18 mouse cellular contexts compared by ENCODE assay signal in the genomic region with DNA sequence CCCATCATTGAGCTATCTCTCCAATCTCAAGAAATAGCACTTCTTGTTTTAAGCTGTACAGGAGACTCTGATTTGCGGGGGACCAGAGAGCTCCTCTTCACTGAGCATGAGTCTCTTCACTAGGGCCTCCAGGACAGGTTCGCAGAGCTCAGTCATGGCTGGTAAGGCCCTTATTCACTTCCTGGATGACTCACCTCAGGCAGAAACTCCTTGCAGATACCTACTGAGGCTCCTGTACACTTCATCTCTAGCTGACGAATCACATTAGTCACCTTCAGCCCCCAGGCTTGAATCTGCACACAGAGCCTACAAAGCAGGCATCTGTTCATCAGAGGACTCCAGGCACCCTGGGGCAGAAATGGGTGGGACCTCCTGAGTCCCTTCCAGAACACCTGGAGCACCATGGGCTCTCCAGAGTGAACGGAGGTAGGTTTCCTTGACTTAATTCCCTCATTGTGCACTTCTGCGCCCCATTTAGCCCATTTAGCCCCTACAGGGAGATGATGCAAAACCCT.
A peak's percentile ranks its signal among the peaks of the same experiment; 100 is the strongest.
DNase-seq lines count a peak whose midpoint lies in the region; ATAC-seq and TF ChIP-seq lines count a peak whose summit lies in the region.
"Had no signal": no experiment of that assay in that cellular context is flagged by ENCODE, and none has a peak within 500 bp of the region (broad histone marks: within the 10 kb centered on the region; RNA-seq: fewer than 3 reads in every experiment).

No protein-coding gene starts in this region.

- no peak overlapping the region for H3K9ac ChIP-seq in lung, embryonic 14.5 days
- H3K9ac ChIP-seq in embryonic facial prominence, embryonic 15.5 days = no peak overlapping the region
- H3K9ac ChIP-seq in stomach, embryonic 16.5 days (ENCODE audit: low read length) = no peak overlapping the region
- H3K9ac ChIP-seq: limb, embryonic 12.5 days; liver, embryonic 15.5 days; midbrain, embryonic 13.5 days had no signal

- no peak overlapping the region for H3K4me3 ChIP-seq in lung, embryonic 14.5 days (ENCODE audit: low read depth, low read length)
- no peak overlapping the region for H3K4me3 ChIP-seq in embryonic facial prominence, embryonic 15.5 days (replicated peaks)
- no peak overlapping the region for H3K4me3 ChIP-seq in stomach, embryonic 16.5 days (replicated peaks; ENCODE audit: low read length)
- H3K4me3 ChIP-seq: forebrain, embryonic 10.5 days; limb, embryonic 12.5 days; liver, embryonic 15.5 days; midbrain, embryonic 13.5 days; myocyte had no signal

- H3K27me3 ChIP-seq in lung, embryonic 14.5 days (ENCODE audit: insufficient read depth, low read length) = no peaks in the 10 kb centered on the region
- H3K27me3 ChIP-seq in embryonic facial prominence, embryonic 15.5 days = no peaks in the 10 kb centered on the region
- no peaks in the 10 kb centered on the region for H3K27me3 ChIP-seq in stomach, embryonic 16.5 days (ENCODE audit: control insufficient read depth, insufficient read depth, low read length)
- H3K27me3 ChIP-seq: liver, embryonic 15.5 days had no signal

- WGBS in lung, embryonic 14.5 days = 87% methylated on average over 5 of the region's 5 CpGs
- WGBS in embryonic facial prominence, embryonic 15.5 days = 75% methylated on average over 5 of the region's 5 CpGs
- 77% methylated on average over 5 of the region's 5 CpGs for WGBS in stomach, embryonic 16.5 days

- no peak overlapping the region for H3K4me2 ChIP-seq in lung, embryonic 14.5 days
- H3K4me2 ChIP-seq in embryonic facial prominence, embryonic 15.5 days (replicated peaks) = no peak overlapping the region
- no peak overlapping the region for H3K4me2 ChIP-seq in stomach, embryonic 16.5 days (ENCODE audit: low read depth, low read length)
- H3K4me2 ChIP-seq: heart, embryonic 11.5 days; limb, embryonic 12.5 days; liver, embryonic 15.5 days; midbrain, embryonic 13.5 days had no signal

- no peaks in the 10 kb centered on the region for H3K9me3 ChIP-seq in lung, embryonic 14.5 days (ENCODE audit: low read depth, low read length)
- H3K9me3 ChIP-seq in embryonic facial prominence, embryonic 15.5 days (replicated peaks) = no peaks in the 10 kb centered on the region
- H3K9me3 ChIP-seq in stomach, embryonic 16.5 days (replicated peaks; ENCODE audit: control insufficient read depth, low read length) = no peaks in the 10 kb centered on the region
- H3K9me3 ChIP-seq: forebrain, embryonic 10.5 days; limb, embryonic 12.5 days; liver, embryonic 15.5 days; midbrain, embryonic 13.5 days had no signal

- no peak for DNase-seq in lung, embryonic 14.5 days
- no peak for DNase-seq in lung, adult 18-20 months
- no peak for DNase-seq in yolk sac, embryonic 10.5 days (ENCODE audit: low spot score)
- DNase-seq in heart, postnatal 36 days = no peak
- DNase-seq: cerebellum, postnatal 14 days; gastrocnemius, postnatal 10 days; kidney, adult 11 months; kidney, postnatal 36 days; right cerebral cortex, postnatal 14 days had no signal

- peaks cover 11% of the 10 kb centered on the region for H3K4me1 ChIP-seq in lung, embryonic 14.5 days (ENCODE audit: insufficient read depth)
- H3K4me1 ChIP-seq in embryonic facial prominence, embryonic 15.5 days = peaks cover 12% of the 10 kb centered on the region; the same call in 1 of the 2 replicates
- H3K4me1 ChIP-seq in stomach, embryonic 16.5 days (ENCODE audit: control insufficient read depth, insufficient read depth, low read length) = peaks cover 37% of the 10 kb centered on the region
- H3K4me1 ChIP-seq: liver, embryonic 15.5 days had no signal

- intact Hi-C loops in heart, postnatal 36 days (cut with DNase I) = no loop called here

- no peak for ATAC-seq in lung, embryonic 14.5 days (ENCODE audit: insufficient read depth)
- peak; percentile 54 for ATAC-seq in CD4-positive, CD25-positive, alpha-beta regulatory T cell, adult 4 months
- no peak for ATAC-seq in embryonic facial prominence, embryonic 15.5 days (ENCODE audit: insufficient number of reproducible peaks, low FRiP score, low TSS enrichment, low read depth)
- ATAC-seq in stomach, embryonic 16.5 days (ENCODE audit: insufficient read depth, low FRiP score) = peak; percentile 54; the same call in 1 of the 2 replicates
- ATAC-seq: midbrain, embryonic 13.5 days had no signal

- H3K27ac ChIP-seq in lung, embryonic 14.5 days (ENCODE audit: low read depth) = peak overlapping the region; percentile 48
- peak overlapping the region; percentile 70 for H3K27ac ChIP-seq in embryonic facial prominence, embryonic 15.5 days (replicated peaks)
- peak overlapping the region; percentile 82 for H3K27ac ChIP-seq in stomach, embryonic 16.5 days (ENCODE audit: low read length)
- H3K27ac ChIP-seq: forebrain, embryonic 10.5 days; limb, embryonic 12.5 days; liver, embryonic 15.5 days; midbrain, embryonic 13.5 days had no signal

- no peaks in the 10 kb centered on the region for H3K36me3 ChIP-seq in lung, embryonic 14.5 days (ENCODE audit: insufficient read depth)
- no peaks in the 10 kb centered on the region for H3K36me3 ChIP-seq in embryonic facial prominence, embryonic 15.5 days
- H3K36me3 ChIP-seq in stomach, embryonic 16.5 days (ENCODE audit: control insufficient read depth, insufficient read depth, low read length) = no peaks in the 10 kb centered on the region
- H3K36me3 ChIP-seq: forebrain, embryonic 10.5 days; limb, embryonic 12.5 days; liver, embryonic 15.5 days; midbrain, embryonic 13.5 days had no signal

- TF ChIP-seq CTCF in lung, embryonic 14.5 days (IDR thresholded peaks at IDR 0.05; ENCODE audit: low read depth) = no peak

Comparison
In these comparisons a context has a peak if more than half of its experiments do, and no peak if none do; other contexts are left out.
1. ATAC-seq: peak in CD4-positive, CD25-positive, alpha-beta regulatory T cell, adult 4 months (single experiment) and stomach, embryonic 16.5 days (single experiment); none in lung, embryonic 14.5 days (single experiment) and embryonic facial prominence, embryonic 15.5 days (single experiment).
2. Peak in every context shown above with its lines, with median percentiles within 50 percentile points of each other: H3K27ac ChIP-seq.